Mouse (Mus musculus) kidney, postnatal 10 days (tissue): ENCODE measurements around the gene Kansl3.
A peak's percentile ranks its signal among the peaks of the same experiment; 100 is the strongest.

Experiments
- DNase-seq: peaks from one replicate; pipeline ENCODE4 v3.0.0; 2021; ENCODE audit warnings: mixed read lengths

Gene Kansl3

DNA sequence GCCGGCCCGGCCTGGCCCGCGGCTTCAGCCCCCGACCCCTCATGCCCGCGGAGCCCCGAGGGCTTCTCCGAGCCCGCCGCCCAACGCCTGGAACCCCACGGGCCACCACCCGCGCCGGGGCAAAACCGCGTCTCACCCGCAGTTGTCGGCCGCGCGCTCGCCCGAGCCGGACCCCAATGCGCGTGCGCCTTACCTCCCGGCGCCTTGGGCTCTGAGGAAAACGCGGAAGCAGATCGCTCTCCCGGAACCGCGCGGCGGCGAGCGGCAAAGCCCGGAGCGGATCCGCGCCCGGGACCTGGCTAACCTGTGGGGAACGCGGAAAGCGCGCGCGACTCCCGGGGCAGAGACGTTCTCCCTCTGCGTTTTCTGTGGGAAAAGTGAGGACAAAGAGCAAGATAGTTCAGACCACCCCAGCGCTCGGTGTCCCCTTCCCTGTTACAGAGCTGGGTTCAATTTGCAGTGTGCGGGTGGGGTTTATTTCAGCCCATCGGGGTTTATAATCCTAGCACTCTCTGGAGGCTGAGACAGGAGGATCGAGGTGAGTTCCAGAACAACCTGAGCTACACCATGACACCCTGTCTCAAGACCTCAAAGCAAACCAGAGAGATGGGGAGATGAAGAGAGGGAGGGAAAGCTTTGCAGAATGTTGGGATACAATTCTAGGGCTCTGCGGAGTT, at the start of gene Kansl3:
Gene Kansl3, minus strand, starts transcription at position 213 of the 677 bp plus-strand sequence.
- peak; percentile 95 for DNase-seq

DNA sequence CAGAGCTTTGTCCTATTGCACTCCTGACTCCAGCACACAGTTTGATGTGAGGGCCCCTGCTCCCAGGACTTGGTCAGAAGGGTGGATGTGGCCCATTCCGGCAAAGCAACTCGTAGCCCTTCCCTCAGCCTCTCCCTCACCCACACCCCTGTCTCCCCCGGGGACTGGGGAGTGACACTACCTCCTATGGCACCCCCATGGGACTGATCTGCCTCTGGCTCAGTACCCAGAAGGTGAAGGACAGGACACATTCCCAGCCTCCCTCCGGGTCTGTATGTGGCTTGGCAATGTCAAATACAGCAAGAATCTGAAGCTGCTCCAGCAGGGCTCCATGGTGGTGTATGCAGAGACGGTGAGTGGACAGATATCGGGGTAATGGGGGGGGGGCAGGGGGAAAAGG, 35.5 kb upstream of the Kansl3 start:
- no peak for DNase-seq

DNA sequence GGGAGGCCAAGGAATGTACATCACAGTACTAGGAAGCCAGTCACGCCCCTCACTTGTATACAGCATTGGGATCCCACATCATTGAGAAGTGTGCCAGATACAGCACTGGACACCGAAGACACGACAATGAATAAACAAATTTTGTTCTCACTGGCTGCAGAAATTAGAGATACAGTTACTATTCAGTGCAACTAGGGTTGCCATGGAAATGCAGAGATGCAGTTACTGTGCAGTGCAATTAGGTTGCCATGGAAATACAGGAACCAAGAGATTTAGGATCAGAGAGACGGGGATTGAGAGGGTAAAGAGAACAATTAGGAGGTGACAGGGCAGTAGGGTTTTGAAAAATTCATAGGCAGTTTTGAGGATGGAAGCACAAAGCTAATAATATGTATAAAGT, 32.5 kb upstream of the Kansl3 start:
- no peak for DNase-seq

DNA sequence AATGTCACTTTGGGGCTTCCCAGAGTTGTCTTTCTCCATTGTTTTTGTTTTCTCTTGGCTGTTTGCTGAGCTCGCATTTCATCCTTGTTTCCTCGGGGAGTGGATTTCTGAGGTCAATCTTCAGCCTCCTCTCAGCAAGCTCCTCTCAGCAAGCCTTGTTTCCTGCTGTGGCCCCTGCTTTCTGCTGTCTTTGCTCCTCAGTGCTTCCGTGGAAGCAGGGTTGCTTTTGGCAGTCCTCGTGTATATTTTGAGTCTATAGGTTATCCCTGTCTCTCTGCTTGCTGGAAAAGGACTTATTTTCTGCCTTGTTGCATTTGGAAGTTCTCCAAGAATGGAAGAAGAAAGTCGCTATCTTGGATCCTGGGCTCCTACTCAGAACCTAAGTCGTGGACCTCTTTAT, 28.1 kb upstream of the Kansl3 start:
- DNase-seq, result no peak

DNA sequence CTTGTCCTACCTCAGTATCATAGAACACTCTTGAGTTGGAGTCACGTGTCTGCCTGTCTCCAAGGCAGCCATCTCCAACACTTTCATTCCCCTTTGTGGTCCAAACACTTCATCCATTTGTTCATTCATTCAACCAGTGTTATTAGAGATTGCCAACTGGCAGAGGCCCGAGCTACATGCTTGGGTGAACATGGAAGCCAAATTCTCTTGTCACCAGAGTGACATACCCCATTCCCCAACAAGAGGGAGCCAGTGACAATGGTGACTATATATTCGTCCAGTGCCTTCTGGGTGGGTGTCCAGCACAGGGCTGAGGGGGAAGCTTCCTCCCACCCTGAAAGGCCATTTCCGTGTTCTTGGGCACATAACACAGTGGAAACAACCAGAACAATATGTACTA, 10.6 kb upstream of the Kansl3 start:
- DNase-seq, result no peak

DNA sequence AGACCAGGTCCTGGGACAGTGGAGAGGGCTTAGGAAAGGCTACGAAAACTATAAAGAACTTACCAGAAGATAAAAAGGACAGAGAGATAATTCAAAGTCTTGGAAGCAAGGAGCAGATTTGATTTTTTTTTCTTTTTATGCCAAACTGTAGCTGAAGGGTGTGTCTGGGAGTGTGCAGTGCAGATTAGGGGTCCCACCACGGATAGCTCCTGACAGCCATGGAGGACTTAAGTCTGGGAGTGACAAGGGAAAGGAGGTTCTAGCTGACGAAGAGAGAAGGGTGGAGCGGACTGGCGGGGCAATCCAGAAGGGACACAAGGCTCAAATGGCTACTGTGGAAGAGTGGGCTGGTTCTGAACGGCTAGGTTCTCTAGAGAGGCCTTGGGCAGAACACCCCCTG, 9.9 kb upstream of the Kansl3 start:
- DNase-seq, result no peak

DNA sequence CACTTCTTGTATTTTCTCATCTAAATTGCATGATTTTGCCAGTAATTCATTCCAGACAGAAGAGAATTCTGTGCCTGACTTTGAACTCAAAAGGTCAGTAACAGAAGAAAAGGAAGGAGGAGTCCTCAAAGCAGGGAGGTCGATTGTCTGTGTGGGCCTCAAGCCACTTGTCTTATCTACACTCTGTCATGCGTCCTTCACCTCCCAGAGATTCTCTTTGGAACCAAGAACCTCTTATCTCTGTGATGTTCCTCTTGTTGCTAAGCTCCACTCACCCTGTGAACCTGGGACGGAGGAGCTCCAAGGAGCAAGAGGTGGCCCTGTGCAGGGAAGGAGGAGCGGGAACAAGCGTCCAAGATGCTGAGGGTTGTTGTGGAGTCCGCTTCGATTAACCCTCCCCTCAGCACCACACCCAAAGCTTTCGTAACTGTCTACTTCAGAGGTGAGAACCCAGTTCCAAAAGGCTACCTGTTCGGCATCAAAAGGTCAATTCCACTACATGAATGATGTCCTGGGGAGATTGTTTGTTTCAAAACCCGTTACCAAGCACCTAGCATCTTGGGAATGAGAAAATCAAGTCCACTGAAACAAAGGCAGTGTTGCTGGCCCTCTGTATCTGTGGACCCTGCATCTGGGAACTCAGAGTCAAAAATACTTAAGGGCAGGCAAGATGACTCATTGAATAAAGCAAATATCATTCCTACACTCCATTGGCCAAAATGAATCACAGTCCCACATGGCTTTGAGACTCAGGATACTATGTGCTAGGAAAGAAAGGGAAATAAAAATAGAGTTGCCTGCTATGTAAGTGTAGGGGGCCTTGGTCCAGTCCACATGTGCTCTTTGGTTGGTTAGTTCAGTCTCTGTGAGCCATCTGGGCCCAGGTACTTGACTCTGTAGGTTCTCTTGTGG, 3.2 kb upstream of the Kansl3 start, which contains the start of gene Fer1l5:
Gene Fer1l5, plus strand, starts transcription at position 358 of the 912 bp plus-strand sequence.
- no peak for DNase-seq

DNA sequence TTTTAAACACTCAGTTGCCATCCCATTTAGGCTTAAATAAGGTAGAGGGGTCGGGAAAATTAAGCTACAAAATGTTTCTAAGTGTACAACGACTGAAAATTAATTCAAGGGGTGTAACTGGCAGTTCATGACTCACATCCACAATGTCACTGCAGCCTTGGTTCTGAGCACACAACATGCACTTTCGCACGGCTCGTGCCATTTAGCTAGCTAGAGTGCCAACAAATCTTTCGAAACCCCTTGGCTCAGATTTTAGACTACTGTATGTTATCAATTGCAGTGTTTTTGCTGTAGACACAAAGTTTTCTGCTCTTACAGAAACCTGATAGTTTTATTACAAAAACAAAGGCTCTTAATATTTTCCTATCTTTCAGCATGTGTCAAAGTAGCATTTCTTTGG, 1.9 kb upstream of the Kansl3 start:
- no peak for DNase-seq

DNA sequence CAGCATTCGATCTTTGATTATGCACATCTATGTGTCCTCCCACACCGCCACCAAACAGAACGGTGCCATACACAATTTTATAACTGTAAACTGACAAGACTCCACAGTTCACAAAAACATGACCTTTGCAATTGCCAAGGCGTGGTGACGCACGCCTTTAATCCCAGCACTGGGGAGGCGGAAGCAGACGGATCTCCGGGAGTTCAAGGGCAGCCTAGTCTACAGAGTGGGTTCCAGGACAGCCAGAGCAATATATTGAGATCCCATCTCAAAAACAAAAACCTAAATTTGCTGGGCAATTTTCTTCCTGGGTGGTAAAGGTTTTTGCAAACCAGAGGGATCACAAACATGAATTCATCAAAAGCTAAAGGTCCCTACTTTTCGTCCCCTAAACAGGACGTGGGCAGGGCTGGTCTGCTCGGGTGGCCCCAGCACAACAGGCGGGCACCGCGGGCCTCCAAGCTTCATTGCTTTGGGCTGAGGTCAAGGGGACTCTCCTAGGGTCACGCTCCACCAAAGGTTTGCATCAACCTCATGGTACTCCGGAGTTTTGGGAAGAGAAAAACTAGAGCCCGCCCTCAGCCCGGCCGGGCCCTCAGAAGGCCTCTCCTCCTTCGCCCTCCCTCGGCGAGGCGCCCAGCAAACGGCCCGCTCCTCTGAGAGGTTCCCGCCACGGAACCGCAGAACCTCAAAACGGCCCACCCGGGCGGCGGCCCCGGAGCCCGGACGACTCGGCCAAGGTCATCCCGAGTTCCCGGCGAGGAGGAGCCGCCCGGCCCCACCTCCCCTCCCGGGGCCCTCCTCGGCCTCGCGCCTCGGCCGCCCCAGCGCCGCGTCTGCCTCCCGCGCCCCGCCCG, 641 bp downstream of the Kansl3 start:
- DNase-seq, result peak; percentile 78

DNA sequence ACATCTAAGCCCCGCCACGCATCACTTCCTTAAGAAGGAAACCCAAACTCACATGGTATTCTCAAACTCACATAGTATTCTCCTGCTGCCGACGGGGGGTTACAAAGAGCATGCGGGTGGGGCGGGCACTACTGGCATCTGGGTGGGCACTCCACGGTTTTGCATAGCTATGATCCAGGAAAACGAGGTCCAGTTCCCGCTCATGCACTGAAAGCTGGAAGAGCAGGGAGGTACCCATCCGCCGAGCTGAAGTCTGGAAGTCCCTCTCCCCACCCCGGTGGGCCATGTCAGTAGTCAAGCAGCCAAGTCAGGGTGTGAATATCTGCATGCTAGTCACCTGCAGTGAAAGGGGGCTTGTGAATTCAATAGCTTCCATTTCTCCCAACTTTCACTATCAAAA, 1.3 kb downstream of the Kansl3 start:
- peak; percentile 20 for DNase-seq

DNA sequence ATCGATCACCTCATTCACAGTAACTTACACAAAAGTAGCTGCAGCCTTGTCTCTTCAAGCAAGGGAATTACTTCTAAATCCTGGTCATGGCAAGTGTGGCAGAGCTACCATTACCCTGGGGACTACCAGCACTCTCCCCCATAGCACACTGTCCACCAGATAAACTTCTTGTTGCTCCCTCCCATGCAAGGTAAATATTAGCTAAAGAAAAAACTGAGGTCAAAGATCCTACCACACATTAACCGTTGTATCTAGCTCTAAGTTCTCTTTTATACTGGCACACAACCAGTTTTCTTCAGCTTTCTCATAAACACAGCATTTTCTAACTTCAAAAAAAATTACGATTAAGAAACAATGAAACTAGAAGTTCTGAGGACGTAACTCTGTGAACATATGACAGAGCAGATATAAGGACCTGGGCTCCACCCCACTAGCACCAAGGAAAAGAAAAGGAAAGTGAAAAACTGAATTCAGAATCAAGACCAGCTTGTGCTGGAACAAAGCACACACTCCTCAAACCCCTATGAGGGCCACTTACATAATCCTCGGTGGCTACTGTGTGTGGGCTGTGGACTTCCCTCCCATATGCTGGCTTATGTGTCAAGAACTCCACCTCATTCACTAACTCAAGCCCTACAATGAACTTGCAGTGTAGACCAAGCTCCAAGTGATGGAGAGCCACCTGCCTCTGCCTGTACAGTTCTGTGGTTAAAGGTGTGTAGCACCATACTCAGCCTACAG, 11.9 kb downstream of the Kansl3 start:
- no peak for DNase-seq

DNA sequence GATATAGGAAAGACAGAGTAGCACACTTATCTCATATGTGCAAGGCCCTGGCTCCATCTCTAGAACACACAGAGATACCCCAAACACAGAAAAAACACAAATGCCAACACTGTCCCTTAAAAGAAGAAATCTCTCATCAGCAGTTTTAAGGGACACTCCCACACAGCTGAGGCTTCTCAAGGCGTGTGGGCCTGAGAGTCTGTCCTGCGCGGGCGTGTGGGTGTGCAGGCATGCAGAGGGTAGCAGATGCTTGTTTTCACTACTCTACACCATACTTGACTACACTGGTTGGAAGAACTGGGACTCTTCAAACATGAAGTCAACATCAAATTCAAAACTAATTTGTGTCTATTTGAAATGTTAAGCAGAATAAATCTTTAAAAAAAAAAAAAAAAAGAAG, 16.6 kb downstream of the Kansl3 start:
- no peak for DNase-seq

DNA sequence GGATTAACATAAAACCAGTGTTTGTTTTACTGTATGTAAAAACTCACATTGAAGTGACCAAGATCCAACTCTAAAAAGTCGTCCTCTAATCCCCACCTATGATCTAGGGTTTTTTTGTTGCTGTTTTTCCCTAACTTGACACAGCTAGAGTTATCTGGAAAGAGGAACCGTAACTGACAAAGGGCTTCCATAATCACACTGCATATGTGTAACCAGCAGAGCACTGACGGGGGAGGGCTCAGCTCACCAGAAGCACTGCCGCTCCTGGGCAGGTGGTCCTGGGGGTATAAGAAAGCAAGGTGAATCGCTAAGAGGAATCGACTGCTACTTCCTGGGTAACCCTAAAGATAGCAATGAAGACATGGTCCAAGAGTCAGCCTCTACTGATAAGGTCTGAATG, 26.4 kb downstream of the Kansl3 start:
- no peak for DNase-seq

DNA sequence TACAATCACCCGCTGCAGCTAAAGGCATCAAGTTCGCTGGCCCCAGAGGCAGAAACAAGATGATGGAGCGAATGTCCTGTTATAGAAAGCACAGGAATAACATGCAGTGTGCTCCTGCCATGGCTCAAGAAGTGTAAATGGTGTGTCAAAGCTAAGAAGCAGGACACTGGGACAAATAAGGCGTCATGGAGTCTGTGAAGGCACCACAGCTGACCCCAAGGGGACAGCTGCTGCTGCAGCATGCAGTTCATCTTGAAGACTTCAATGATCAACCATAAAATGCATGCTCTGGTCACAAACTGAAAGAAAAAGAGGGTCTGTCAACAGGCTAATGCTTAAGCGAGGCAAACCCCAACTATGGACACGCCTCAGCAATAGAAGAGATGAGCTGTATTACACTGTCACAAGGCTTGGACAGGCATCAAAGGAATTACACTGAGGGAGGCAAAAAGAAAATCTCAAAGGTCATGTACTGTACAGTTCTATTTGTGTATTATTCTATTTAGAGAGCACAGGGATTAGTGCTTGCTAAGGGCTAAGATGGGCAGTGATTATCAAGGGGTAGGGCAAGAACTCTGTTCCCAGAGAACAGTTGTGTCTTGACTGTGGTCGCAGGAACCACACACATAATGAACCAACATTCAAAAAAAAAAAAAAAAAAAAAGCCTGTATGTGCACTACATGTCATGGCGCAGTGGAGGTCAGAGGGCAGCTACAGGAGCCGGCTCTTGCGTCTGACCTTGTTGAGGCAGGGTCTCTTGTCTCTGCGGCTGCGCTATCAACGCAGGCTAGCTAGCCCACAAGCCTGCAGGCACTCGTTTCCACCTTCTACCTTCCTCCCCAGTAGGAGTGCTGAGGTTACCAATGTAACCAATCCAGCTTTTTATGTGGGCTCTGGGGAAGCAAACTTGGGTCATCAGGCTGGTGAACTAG, 35.8 kb downstream of the Kansl3 start:
- DNase-seq, result no peak

DNA sequence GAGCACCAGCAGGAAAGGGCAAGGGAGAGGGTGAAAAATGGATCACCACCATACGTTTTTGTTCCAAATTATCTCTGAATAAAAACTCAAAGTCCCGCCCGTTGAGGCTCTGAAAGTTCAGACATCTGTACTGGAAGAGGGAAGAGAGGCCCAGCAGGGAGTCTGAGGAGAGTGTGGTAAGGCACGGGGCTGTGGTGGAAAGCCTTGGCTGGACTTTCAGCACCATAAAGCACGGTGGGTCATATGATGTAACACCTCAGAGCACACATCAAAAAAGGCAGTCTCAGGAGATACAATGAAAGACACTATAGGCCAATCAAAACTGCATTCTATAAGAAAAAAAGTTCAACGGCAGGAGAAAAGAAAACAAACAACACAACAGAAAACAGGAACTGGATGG, 37.2 kb downstream of the Kansl3 start:
- no peak for DNase-seq

DNA sequence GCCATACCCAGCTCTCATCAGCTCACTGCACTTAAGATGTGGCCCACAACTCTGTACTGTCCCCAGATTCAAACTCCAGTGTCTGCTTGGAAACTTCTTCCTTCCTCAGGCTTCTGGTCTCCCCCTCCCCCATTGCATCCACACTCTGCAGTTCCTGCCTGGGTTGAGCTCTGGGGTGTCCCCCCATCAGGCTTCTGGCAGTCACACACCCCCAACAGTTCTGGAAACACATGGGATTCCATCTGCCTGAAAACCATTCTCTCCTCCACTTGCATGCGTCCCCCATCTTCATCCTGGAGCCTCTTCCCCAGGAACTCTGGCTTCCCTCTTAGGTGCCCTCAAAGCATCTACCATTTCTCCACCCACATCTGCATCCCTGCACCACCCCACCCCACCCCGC, 42.2 kb downstream of the Kansl3 start:
- DNase-seq, result no peak

DNA sequence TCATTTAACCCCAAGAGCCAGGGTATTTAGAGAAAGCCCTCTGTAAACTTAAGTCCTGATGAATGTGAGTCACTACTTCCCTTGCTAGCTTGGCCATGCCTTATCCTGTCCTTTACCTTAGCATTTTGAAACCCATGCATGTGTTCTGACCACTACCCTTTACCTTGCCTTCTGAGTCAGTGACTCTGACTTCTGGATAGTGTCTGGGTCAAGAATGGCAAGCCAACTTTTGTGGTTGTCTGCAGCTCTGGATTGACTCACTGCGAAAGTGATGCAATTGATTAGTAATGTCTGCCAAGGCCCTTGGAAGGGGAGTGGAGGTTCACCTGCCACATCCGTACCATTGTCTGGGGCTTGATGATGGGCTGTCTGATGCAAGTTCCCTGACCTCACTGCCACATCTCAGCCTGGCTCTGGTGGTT, 43.1 kb downstream of the Kansl3 start:
- no peak for DNase-seq

DNA sequence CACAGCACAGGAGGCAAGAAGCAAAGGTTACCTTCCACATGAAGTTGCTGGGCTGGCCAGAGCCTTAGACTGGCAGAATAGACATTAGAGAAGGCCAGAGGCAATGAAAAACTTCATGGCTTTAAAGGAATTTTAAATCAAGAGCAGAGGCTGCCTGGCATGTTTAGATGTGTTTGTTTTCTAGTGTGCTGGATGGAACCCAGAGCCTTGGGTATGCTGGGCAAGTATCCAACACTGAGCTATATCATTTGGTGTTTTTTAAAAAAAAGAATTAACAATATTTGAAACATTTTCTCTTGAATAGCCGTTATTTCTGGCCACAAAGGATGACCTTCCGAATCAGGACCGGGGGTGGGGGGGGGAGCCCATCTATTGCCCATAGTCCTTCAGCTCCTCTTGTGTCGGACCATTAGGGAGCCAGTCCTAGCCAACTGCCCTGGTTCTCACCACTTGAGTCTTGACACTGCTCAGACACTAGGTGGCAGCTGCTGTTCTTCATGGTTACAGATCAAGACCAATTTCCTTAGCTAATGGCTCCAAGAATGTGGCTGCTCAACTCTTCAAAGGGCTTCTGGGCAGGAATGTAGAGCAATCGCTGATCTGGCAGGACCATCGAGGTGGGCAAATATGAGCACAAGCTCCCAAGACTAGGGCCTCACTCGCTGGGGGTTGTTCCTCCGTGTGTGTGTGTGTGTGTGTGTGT, 45.1 kb downstream of the Kansl3 start:
- DNase-seq, result peak; percentile 74

DNA sequence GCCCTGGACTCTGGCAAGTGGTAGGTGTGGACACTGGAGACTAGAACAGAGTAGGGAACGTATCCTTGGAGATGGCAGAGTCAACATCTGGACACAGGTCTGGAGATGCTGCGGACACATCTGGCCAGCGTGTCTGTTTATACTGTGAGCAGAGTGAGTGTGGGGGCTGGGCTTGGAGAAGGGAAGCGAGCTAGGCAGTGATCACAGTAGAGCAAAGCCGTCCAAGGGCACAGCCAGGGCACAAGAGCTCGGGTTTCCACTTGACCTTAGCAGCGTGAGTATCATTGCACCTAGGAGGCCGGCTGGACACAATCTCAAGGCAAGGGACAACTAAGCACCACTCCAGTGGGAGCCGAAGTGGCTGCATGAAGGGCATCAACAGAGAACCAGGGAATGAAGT, 45.9 kb downstream of the Kansl3 start:
- DNase-seq, result no peak

DNA sequence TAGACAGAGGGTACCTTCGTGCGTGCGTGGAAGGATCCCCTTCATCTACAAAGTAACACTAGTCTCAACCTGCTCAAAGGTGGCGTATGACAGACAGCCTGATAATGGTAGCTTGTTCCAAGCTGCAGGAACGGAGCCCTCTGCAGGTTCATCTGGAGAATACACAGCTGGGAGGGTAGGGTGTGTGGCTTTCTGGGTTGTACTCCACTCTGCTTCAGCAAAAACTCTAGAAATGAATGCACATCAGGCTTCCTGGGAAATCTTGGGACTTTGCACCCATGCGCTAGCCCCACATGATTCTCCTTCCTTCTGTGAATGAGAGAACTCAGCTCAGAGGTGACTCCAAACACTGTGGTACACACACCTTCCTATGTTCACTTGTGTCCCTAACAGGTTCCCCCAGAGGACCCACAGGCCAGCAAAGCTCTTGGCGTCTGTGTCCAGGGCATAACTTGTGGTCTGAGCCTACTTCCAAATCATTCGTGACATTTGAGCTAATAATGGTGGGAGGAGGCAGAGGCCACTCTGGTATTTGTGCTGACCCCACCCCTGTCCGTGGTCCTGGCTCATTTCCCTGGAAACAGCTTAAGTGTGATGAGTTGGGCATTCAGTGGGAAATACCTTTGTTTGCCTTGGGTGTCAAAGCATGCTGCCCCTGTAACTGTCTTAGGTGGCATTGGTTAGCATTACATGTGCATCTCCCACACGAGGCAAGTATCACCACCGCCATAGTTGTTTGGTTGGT, 47.0 kb downstream of the Kansl3 start:
- peak; percentile 40 for DNase-seq
